Mouse (Mus musculus) v-Abl transformed pro-B cells (cell line): ENCODE measurements at regions not wholly inside any gene's neighbourhood (a gene's known extent, or its start where the extent isn't known, plus 50 kb on each side); places are given as distances from the start of the nearest gene placed in this dataset.

ENCODE experiments used
- in situ Hi-C, 2 experiments: fragments of 400-800 bp; cut with MboI; formaldehyde crosslinking; loops; one replicate each; pipeline ENCODE4 v1.15.1; 2025; ENCODE audit not compliant: unreplicated experiment in 2 of 2

- in situ Hi-C loops = loop anchor here (10.0 to 25.0 kb wide), 2 partner anchors 325 to 1038 kb away; partner anchors contain the start of gene Cradd (in 1 of the 2)
These were observed 55.1 kb upstream of the Plxnc1 start for GRCm38 (mm10) chr10:94999716-95000115.
